Comparison of ENCODE assay signal across 7 mouse cellular contexts in genomic region chr15:100039001-100039701, GRCm38 (mm10). TPM values are rescaled to one million over a fixed set of nuclear protein-coding genes. Genes with fewer than 3 reads are reported as not detected.
DNase-seq lines count a peak whose midpoint lies in the region; ATAC-seq and TF ChIP-seq lines count a peak whose summit lies in the region.

No protein-coding gene starts in this region.

- H3K79me2 ChIP-seq in macrophage (ENCODE audit: inconsistent target) = peaks cover 45% of the 10 kb centered on the region

- peak overlapping the region; percentile 89 for H3K9ac ChIP-seq in forebrain, embryonic 16.5 days (replicated peaks; ENCODE audit: low read depth, low read length)
- peak overlapping the region; percentile 99 for H3K9ac ChIP-seq in hindbrain, embryonic 13.5 days

- ATAC-seq in Patski = peak; percentile 36
- ATAC-seq in forebrain, embryonic 16.5 days = peak; percentile 64
- peak; percentile 81 for ATAC-seq in hindbrain, embryonic 13.5 days (ENCODE audit: low FRiP score)

- in situ Hi-C loops in Patski (cut with MboI; ENCODE audit: low pct_unique_long_range_greater_than_20kb) = loop anchor here (5.0 to 10.0 kb wide), 2 partner anchors 88 to 406 kb away; no protein-coding TSS in a partner anchor

- no peak for TF ChIP-seq CTCF in Patski (IDR thresholded peaks at IDR 0.05)

- CTCF ChIA-PET in Patski (lab: Charles Lee) = interaction anchor here (0.6 to 5.6 kb wide), 11 partner anchors 14 to 286 kb away, joined by 3 to 47 read pairs (median 4); no protein-coding TSS in a partner anchor

- peaks cover 25% of the 10 kb centered on the region for H3K4me1 ChIP-seq in forebrain, embryonic 16.5 days (replicated peaks; ENCODE audit: control insufficient read depth, insufficient read depth, low read length)
- H3K4me1 ChIP-seq in hindbrain, embryonic 13.5 days (replicated peaks) = peaks cover 30% of the 10 kb centered on the region

- H3K27ac ChIP-seq in forebrain, embryonic 16.5 days (ENCODE audit: low read length) = peak overlapping the region; percentile 98
- H3K27ac ChIP-seq in hindbrain, embryonic 13.5 days = peak overlapping the region; percentile 100
- peak overlapping the region; percentile 91 for H3K27ac ChIP-seq in macrophage

- no peaks in the 10 kb centered on the region for H3K27me3 ChIP-seq in Patski
- no peaks in the 10 kb centered on the region for H3K27me3 ChIP-seq in forebrain, embryonic 16.5 days (replicated peaks; ENCODE audit: control insufficient read depth, insufficient read depth, low read length)
- no peaks in the 10 kb centered on the region for H3K27me3 ChIP-seq in hindbrain, embryonic 13.5 days

- POLR2A ChIA-PET in Patski (lab: Charles Lee) = interaction anchor here (0.7 to 2.9 kb wide), 2 partner anchors 34 to 86 kb away, joined by 3 to 11 read pairs; no protein-coding TSS in a partner anchor

- no peaks in the 10 kb centered on the region for H3K36me3 ChIP-seq in forebrain, embryonic 16.5 days (ENCODE audit: control insufficient read depth, insufficient read depth)
- no peaks in the 10 kb centered on the region for H3K36me3 ChIP-seq in hindbrain, embryonic 13.5 days
- H3K36me3 ChIP-seq in macrophage (ENCODE audit: inconsistent target) = no peaks in the 10 kb centered on the region

- DNase-seq in Patski (ENCODE audit: low read depth, low spot score) = no peak
- DNase-seq in cerebellum, adult 18-20 months = peak; percentile 46 to 61
- peak; percentile 39 to 49 for DNase-seq in left cerebral cortex, adult 8-10 months (ENCODE audit: low spot score in 2 of 2)
- peak; percentile 47 for DNase-seq in right cerebral cortex, postnatal 14 days

- H3K9me3 ChIP-seq in forebrain, embryonic 16.5 days (ENCODE audit: control insufficient read depth, low read length) = no peaks in the 10 kb centered on the region
- H3K9me3 ChIP-seq in hindbrain, embryonic 13.5 days = no peaks in the 10 kb centered on the region

- under 1% methylated on average over 34 of the region's 36 CpGs for WGBS in forebrain, embryonic 16.5 days
- WGBS in hindbrain, embryonic 13.5 days = 0% methylated on average over 34 of the region's 36 CpGs
- WGBS in macrophage (ENCODE audit: missing documents) = under 1% methylated on average over 33 of the region's 36 CpGs

- peak overlapping the region; percentile 82 for H3K4me2 ChIP-seq in forebrain, embryonic 16.5 days (ENCODE audit: low read length)
- H3K4me2 ChIP-seq in hindbrain, embryonic 13.5 days = peak overlapping the region; percentile 67

- peak overlapping the region; percentile 71 for H3K4me3 ChIP-seq in forebrain, embryonic 16.5 days (replicated peaks; ENCODE audit: low read length)
- H3K4me3 ChIP-seq in hindbrain, embryonic 13.5 days = peak overlapping the region; percentile 92
- peak overlapping the region; percentile 74 for H3K4me3 ChIP-seq in macrophage (ENCODE audit: inconsistent target)

RNA-seq across cellular contexts. Expression of gene Dip2b, which starts 0.7 kb away (rescaled TPM):
- polyA plus RNA-seq in Patski (2021) = 13.8 TPM
- 19.2 and 21.1 TPM in 2 replicates for polyA plus RNA-seq in forebrain, embryonic 16.5 days (2015; fragmentation: Nextera tagmentation; extraction: Ambion mirVana)
- polyA plus RNA-seq in hindbrain, embryonic 13.5 days (2015; fragmentation: Nextera tagmentation; extraction: Ambion mirVana) = 19.1 and 19.6 TPM in 2 replicates
- 10 to 100 TPM; 61.2 to 64.7 (median 62.8) TPM for total RNA-seq in left cerebral cortex, adult 8-10 months (2022)
- 100 to 1,000 TPM in 20 of 26 experiments, 10 to 100 TPM in 6; 51.9 to 259 (median 130) TPM for total RNA-seq in macrophage (2018; cell fraction: chromatin; rRNA removed)
- total RNA-seq in macrophage (2018; cell fraction: cytosol; rRNA removed) = 10 to 100 TPM; 27.3 to 70.0 (median 49.2) TPM
- 100 to 1,000 TPM in 8 of 26 experiments, 10 to 100 TPM in 18; 41.0 to 144 (median 73.0) TPM for total RNA-seq in macrophage (2018; cell fraction: nucleus; rRNA removed)
- 17.8 to 25.7 TPM (median 22.8 TPM) in 3 replicates for polyA plus RNA-seq in macrophage (2018)
